Mouse (Mus musculus): ENCODE data around the gene Tns1. TPM values are rescaled to one million over a fixed set of nuclear protein-coding genes. Genes with fewer than 3 reads are reported as not detected.
A peak's percentile ranks its signal among the peaks of the same experiment; 100 is the strongest.

Tns1 gene
- polyA plus RNA-seq, 1 experiment, result 13.2 TPM

- H3K4me3 ChIP-seq (replicated peaks), result peak overlapping the region; percentile 62
- peaks cover 61% of the 10 kb centered on the region for H3K27me3 ChIP-seq (replicated peaks)
- no peaks in the 10 kb centered on the region for H3K9me3 ChIP-seq
- TF ChIP-seq GATA1 (IDR thresholded peaks at IDR 0.05; ENCODE audit: borderline replicate concordance, low read length), result no peak
- TF ChIP-seq FLI1 (IDR thresholded peaks at IDR 0.05; ENCODE audit: low read length), result no peak
- H3K4me1 ChIP-seq, result peaks cover 57% of the 10 kb centered on the region
- H3K36me3 ChIP-seq (replicated peaks; ENCODE audit: low read length), result no peaks in the 10 kb centered on the region
Measured at GRCm38 (mm10) chr1:74082841-74083463, 41.3 kb downstream of the Tns1 start.

GRCm38 (mm10) chr1:74081573-74081989, 42.7 kb downstream of the Tns1 start:
- peaks cover 52% of the 10 kb centered on the region for H3K27me3 ChIP-seq (replicated peaks)
- H3K4me3 ChIP-seq (replicated peaks), result peak overlapping the region; percentile 84
- no peaks in the 10 kb centered on the region for H3K36me3 ChIP-seq (replicated peaks; ENCODE audit: low read length)
- TF ChIP-seq GATA1 (IDR thresholded peaks at IDR 0.05; ENCODE audit: borderline replicate concordance, low read length) (no peak), FLI1 (IDR thresholded peaks at IDR 0.05; ENCODE audit: low read length) (no peak)
- H3K4me1 ChIP-seq, result peaks cover 70% of the 10 kb centered on the region
- H3K9me3 ChIP-seq, result no peaks in the 10 kb centered on the region

GRCm38 (mm10) chr1:74077353-74077752, 46.9 kb downstream of the Tns1 start:
- H3K27me3 ChIP-seq (replicated peaks), result peaks cover 46% of the 10 kb centered on the region
- H3K9me3 ChIP-seq, result no peaks in the 10 kb centered on the region
- no peak overlapping the region for H3K4me3 ChIP-seq (replicated peaks)
- H3K4me1 ChIP-seq, result peaks cover 78% of the 10 kb centered on the region
- H3K36me3 ChIP-seq (replicated peaks; ENCODE audit: low read length), result no peaks in the 10 kb centered on the region
- no peak for TF ChIP-seq GATA1 (IDR thresholded peaks at IDR 0.05; ENCODE audit: borderline replicate concordance, low read length)
- no peak for TF ChIP-seq FLI1 (IDR thresholded peaks at IDR 0.05; ENCODE audit: low read length)

- Histone ChIP-seq H3K27me3 (replicated peaks) (peaks cover 53% of the 10 kb centered on the region), H3K4me3 (replicated peaks) (no peak overlapping the region), H3K9me3 (no peaks in the 10 kb centered on the region), H3K4me1 (peaks cover 68% of the 10 kb centered on the region), H3K36me3 (replicated peaks; ENCODE audit: low read length) (no peaks in the 10 kb centered on the region)
- TF ChIP-seq GATA1 (IDR thresholded peaks at IDR 0.05; ENCODE audit: borderline replicate concordance, low read length) (no peak), FLI1 (IDR thresholded peaks at IDR 0.05; ENCODE audit: low read length) (no peak)
Measured at GRCm38 (mm10) chr1:74076230-74076629, 48.0 kb downstream of the Tns1 start.

- peaks cover 66% of the 10 kb centered on the region for H3K27me3 ChIP-seq (replicated peaks)
- H3K9me3 ChIP-seq, result no peaks in the 10 kb centered on the region
- peaks cover 62% of the 10 kb centered on the region for H3K4me1 ChIP-seq
- TF ChIP-seq FLI1 (IDR thresholded peaks at IDR 0.05; ENCODE audit: low read length) (no peak), GATA1 (IDR thresholded peaks at IDR 0.05; ENCODE audit: borderline replicate concordance, low read length) (no peak)
- H3K36me3 ChIP-seq (replicated peaks; ENCODE audit: low read length), result no peaks in the 10 kb centered on the region
- peak overlapping the region; percentile 48 for H3K4me3 ChIP-seq (replicated peaks)
Measured at GRCm38 (mm10) chr1:74074693-74075485, 49.4 kb downstream of the Tns1 start.

GRCm38 (mm10) chr1:74073791-74074190, 50.5 kb downstream of the Tns1 start:
- no peaks in the 10 kb centered on the region for H3K36me3 ChIP-seq (replicated peaks; ENCODE audit: low read length)
- no peak overlapping the region for H3K4me3 ChIP-seq (replicated peaks)
- peaks cover 66% of the 10 kb centered on the region for H3K27me3 ChIP-seq (replicated peaks)
- H3K4me1 ChIP-seq, result peaks cover 54% of the 10 kb centered on the region
- no peak for TF ChIP-seq GATA1 (IDR thresholded peaks at IDR 0.05; ENCODE audit: borderline replicate concordance, low read length)
- TF ChIP-seq FLI1 (IDR thresholded peaks at IDR 0.05; ENCODE audit: low read length), result no peak
- H3K9me3 ChIP-seq, result no peaks in the 10 kb centered on the region

GRCm38 (mm10) chr1:74070745-74071144, 53.5 kb downstream of the Tns1 start:
- Histone ChIP-seq H3K27me3 (replicated peaks) (peaks cover 75% of the 10 kb centered on the region), H3K4me1 (peaks cover 56% of the 10 kb centered on the region), H3K9me3 (no peaks in the 10 kb centered on the region), H3K36me3 (replicated peaks; ENCODE audit: low read length) (no peaks in the 10 kb centered on the region), H3K4me3 (replicated peaks) (no peak overlapping the region)
- no peak for TF ChIP-seq FLI1 (IDR thresholded peaks at IDR 0.05; ENCODE audit: low read length)
- TF ChIP-seq GATA1 (IDR thresholded peaks at IDR 0.05; ENCODE audit: borderline replicate concordance, low read length), result no peak

- peaks cover 56% of the 10 kb centered on the region for H3K4me1 ChIP-seq
- TF ChIP-seq GATA1 (IDR thresholded peaks at IDR 0.05; ENCODE audit: borderline replicate concordance, low read length), result no peak
- TF ChIP-seq FLI1 (IDR thresholded peaks at IDR 0.05; ENCODE audit: low read length), result no peak
- H3K4me3 ChIP-seq (replicated peaks), result no peak overlapping the region
- H3K9me3 ChIP-seq, result no peaks in the 10 kb centered on the region
- peaks cover 77% of the 10 kb centered on the region for H3K27me3 ChIP-seq (replicated peaks)
- H3K36me3 ChIP-seq (replicated peaks; ENCODE audit: low read length), result no peaks in the 10 kb centered on the region
Measured at GRCm38 (mm10) chr1:74070001-74070551, 54.2 kb downstream of the Tns1 start.

GRCm38 (mm10) chr1:74069085-74069835, 55.0 kb downstream of the Tns1 start:
- H3K4me3 ChIP-seq (replicated peaks), result no peak overlapping the region
- TF ChIP-seq GATA1 (IDR thresholded peaks at IDR 0.05; ENCODE audit: borderline replicate concordance, low read length) (no peak), FLI1 (IDR thresholded peaks at IDR 0.05; ENCODE audit: low read length) (no peak)
- peaks cover 48% of the 10 kb centered on the region for H3K4me1 ChIP-seq

More at GRCm38 (mm10) chr1:74069085-74069835, 55.0 kb downstream of the Tns1 start:
- peaks cover 80% of the 10 kb centered on the region for H3K27me3 ChIP-seq (replicated peaks)
- no peaks in the 10 kb centered on the region for H3K36me3 ChIP-seq (replicated peaks; ENCODE audit: low read length)
- no peaks in the 10 kb centered on the region for H3K9me3 ChIP-seq

Data from megakaryocyte, embryonic 14.5 days (primary cell).